Mouse (Mus musculus) thymus, adult 2 months (tissue): ENCODE results near the gene Vkorc1l1.

Experiments used
- CTCF ChIP-seq: fragments of 200-500 bp; IDR thresholded peaks from 2 replicates; pipeline ENCODE4 v1.5.1; 2012; ENCODE audit warnings: mild to moderate bottlenecking, control low read depth, low read length, moderate library complexity, borderline replicate concordance; ENCODE audit not compliant: control insufficient read depth, poor library complexity, insufficient read depth; ENCODE audit errors: extremely low read depth
- POLR2A ChIP-seq: fragments of 200-500 bp; IDR thresholded peaks from 2 replicates; pipeline ENCODE4 v1.6.1; 2012; ENCODE audit warnings: mild to moderate bottlenecking, low read length, control low read depth, moderate library complexity; ENCODE audit not compliant: control insufficient read depth, poor library complexity, insufficient read depth; ENCODE audit errors: extremely low read depth

DNA sequence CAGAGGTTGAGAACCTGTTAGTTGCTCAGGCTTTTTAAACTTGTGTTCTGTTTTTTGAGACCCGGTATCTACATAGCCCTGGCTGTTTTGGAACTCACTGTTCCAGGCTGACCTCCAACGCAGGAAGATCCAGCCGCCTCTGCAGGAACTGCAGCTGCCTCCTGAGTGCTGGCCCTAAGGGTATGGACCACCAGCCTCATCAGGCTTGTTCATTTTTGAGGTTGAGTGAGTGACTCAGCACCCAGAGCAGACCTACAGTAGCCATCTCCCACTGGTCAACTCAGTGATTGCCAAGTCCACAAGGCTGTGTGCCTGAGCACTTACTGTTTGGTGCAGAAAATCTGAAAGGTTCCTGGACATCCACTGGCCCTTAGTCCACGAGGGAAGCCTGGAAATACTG is 29.7 kb downstream of the Vkorc1l1 start:
- TF ChIP-seq CTCF, result no peak
- no peak for TF ChIP-seq POLR2A
